10 mouse cellular contexts compared by ENCODE assay signal in genomic region chr6:125954965-125955364, GRCm38 (mm10).
DNase-seq lines count a peak whose midpoint lies in the region; ATAC-seq and TF ChIP-seq lines count a peak whose summit lies in the region.
"Had no signal": no experiment of that assay in that cellular context is flagged by ENCODE, and none has a peak within 500 bp of the region (broad histone marks: within the 10 kb centered on the region; RNA-seq: fewer than 3 reads in every experiment).

No protein-coding gene starts in this region.

- TF ChIP-seq CTCF in CH12.LX (conservative IDR thresholded peaks at IDR 0.05 in 1 of 2, IDR thresholded peaks at IDR 0.05 in 1 of 2; ENCODE audit: low read depth in 2 of 2, low read length in 2 of 2): peak in 1 of 2 experiments; percentile 63; a peak in 2 of 4 replicates

- H3K9me3 ChIP-seq in CH12.LX (replicated peaks; ENCODE audit: low read length): no peaks in the 10 kb centered on the region
- H3K9me3 ChIP-seq in kidney, embryonic 15.5 days (replicated peaks): no peaks in the 10 kb centered on the region
- no peaks in the 10 kb centered on the region for H3K9me3 ChIP-seq in lung, embryonic 15.5 days

- peak; percentile 70 for ATAC-seq in kidney, embryonic 15.5 days (replicated peaks; ENCODE audit: low FRiP score)
- ATAC-seq in lung, embryonic 15.5 days (ENCODE audit: borderline replicate concordance, extremely low read depth, low FRiP score, low TSS enrichment): 0 out of 2 replicates have a peak, but pooled peaks have one; percentile 31

- TF ChIP-seq RAD21 in CH12.LX (IDR thresholded peaks at IDR 0.05; ENCODE audit: low read depth, low read length): peak; percentile 51

- peak; percentile 2 for DNase-seq in cerebellum, adult 8-10 months
- no peak for DNase-seq in cerebellum, adult 9-11 months
- DNase-seq in CH12.LX (ENCODE audit: extremely low read depth): peak; percentile 17
- peak; percentile 45 for DNase-seq in embryo, embryonic 9.5 days (ENCODE audit: extremely low spot score)
- DNase-seq in yolk sac, embryonic 10.5 days (ENCODE audit: low spot score): peak; percentile 11
- no peak for DNase-seq in spleen, postnatal 14 days (ENCODE audit: low spot score in 2 of 2)

- no peak overlapping the region for H3K4me3 ChIP-seq in CH12.LX (replicated peaks in 1 of 3; ENCODE audit: low read depth in 2 of 3, low read length in 2 of 3, poor library complexity in 1 of 3)
- no peak overlapping the region for H3K4me3 ChIP-seq in kidney, embryonic 15.5 days (replicated peaks)
- H3K4me3 ChIP-seq in lung, embryonic 15.5 days: no peak overlapping the region
- H3K4me3 ChIP-seq: myocyte had no signal

- peaks cover 69% of the 10 kb centered on the region for H3K27me3 ChIP-seq in CH12.LX (replicated peaks)
- no peaks in the 10 kb centered on the region for H3K27me3 ChIP-seq in kidney, embryonic 15.5 days
- no peaks in the 10 kb centered on the region for H3K27me3 ChIP-seq in lung, embryonic 15.5 days

- no peak for TF ChIP-seq EP300 in CH12.LX (IDR thresholded peaks at IDR 0.05; ENCODE audit: low read length)

- TF ChIP-seq POLR2A in CH12.LX (IDR thresholded peaks at IDR 0.05; ENCODE audit: low read depth, low read length): no peak

- H3K36me3 ChIP-seq in CH12.LX (replicated peaks in 1 of 2; ENCODE audit: control insufficient read depth in 1 of 2, insufficient read depth in 1 of 2, low read length in 1 of 2): no peaks in the 10 kb centered on the region
- H3K36me3 ChIP-seq in kidney, embryonic 15.5 days: no peaks in the 10 kb centered on the region
- no peaks in the 10 kb centered on the region for H3K36me3 ChIP-seq in lung, embryonic 15.5 days
- H3K36me3 ChIP-seq: G1E had no signal

- no peak overlapping the region for H3K4me2 ChIP-seq in CH12.LX (ENCODE audit: insufficient read depth, low read depth, poor library complexity, severe bottlenecking)
- H3K4me2 ChIP-seq in kidney, embryonic 15.5 days: no peak overlapping the region
- H3K4me2 ChIP-seq in lung, embryonic 15.5 days: no peak overlapping the region

- no peaks in the 10 kb centered on the region for H3K4me1 ChIP-seq in CH12.LX (ENCODE audit: control insufficient read depth in 1 of 2, insufficient read depth in 2 of 2)
- no peaks in the 10 kb centered on the region for H3K4me1 ChIP-seq in kidney, embryonic 15.5 days
- H3K4me1 ChIP-seq in lung, embryonic 15.5 days: no peaks in the 10 kb centered on the region

- no peak overlapping the region for H3K27ac ChIP-seq in CH12.LX (ENCODE audit: insufficient read depth, low read depth)
- no peak overlapping the region for H3K27ac ChIP-seq in kidney, embryonic 15.5 days
- H3K27ac ChIP-seq in lung, embryonic 15.5 days: no peak overlapping the region

- H3K79me2 ChIP-seq in CH12.LX (replicated peaks; ENCODE audit: control insufficient read depth, extremely low read depth, insufficient read depth, poor library complexity, severe bottlenecking): no peaks in the 10 kb centered on the region

- 16% methylated on average over 3 of the region's 3 CpGs for WGBS in kidney, embryonic 15.5 days
- WGBS in lung, embryonic 15.5 days: 8% methylated on average over 3 of the region's 3 CpGs

- in situ Hi-C loops in CH12.LX (cut with MboI; ENCODE audit: low pct_ligation_motif_present, low pct_unique_long_range_greater_than_20kb, low sequenced_read_pairs): no loop called here

- no peak overlapping the region for H3K9ac ChIP-seq in CH12.LX (ENCODE audit: insufficient read depth, low read depth)
- no peak overlapping the region for H3K9ac ChIP-seq in kidney, embryonic 15.5 days
- H3K9ac ChIP-seq in lung, embryonic 15.5 days: no peak overlapping the region

- dilution Hi-C loops in CH12.LX (cut with MboI; ENCODE audit: extremely low pct_ligation_motif_present, extremely low pct_unique_long_range_greater_than_20kb, low sequenced_read_pairs): no loop called here

TF ChIP-seq in CH12.LX, 34 proteins besides CTCF, POLR2A, EP300 and RAD21:
- TF ChIP-seq UBTF (IDR thresholded peaks at IDR 0.05; ENCODE audit: low read depth, low read length): no peak
- peak; percentile 51 for TF ChIP-seq SMC3 (IDR thresholded peaks at IDR 0.05; ENCODE audit: low read depth, low read length)

Comparison
In these comparisons a context has a peak if more than half of its experiments do, and no peak if none do; other contexts are left out.
1. DNase-seq: peak in cerebellum, adult 8-10 months (single experiment), CH12.LX (single experiment), embryo, embryonic 9.5 days (single experiment) and yolk sac, embryonic 10.5 days (single experiment); none in cerebellum, adult 9-11 months (single experiment) and spleen, postnatal 14 days (0 of 2).